ENCODE assay signal across 8 mouse cellular contexts in the genomic region with DNA sequence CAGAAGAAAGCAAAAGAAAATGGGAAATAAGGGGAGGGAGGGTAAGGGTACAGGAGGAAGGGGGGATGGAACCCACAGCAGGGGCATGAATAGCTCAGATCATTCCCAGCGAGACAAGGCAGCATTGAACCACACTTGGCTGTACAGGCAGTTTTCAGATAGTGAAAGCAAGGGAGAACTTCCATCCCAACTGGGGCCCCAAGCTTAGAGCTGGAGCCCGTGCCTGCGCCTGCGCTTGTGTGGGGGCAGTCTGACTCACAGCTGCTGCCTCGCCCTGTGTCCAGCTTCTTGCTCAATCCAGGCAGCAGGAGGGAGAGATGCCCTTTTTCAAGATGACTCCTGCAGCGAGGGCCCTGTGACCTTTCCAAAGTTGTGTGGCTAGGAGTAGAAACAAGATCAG.
DNase-seq lines count a peak whose midpoint lies in the region; ATAC-seq and TF ChIP-seq lines count a peak whose summit lies in the region.

No protein-coding gene starts in this region.

- peak; percentile 59; the same call in 1 of the 2 replicates for ATAC-seq in forebrain, embryonic 16.5 days
- peak; percentile 89 for ATAC-seq in lung, postnatal 0 days
- ATAC-seq in stomach, postnatal 0 days (ENCODE audit: low FRiP score, low TSS enrichment): peak; percentile 93

- no peaks in the 10 kb centered on the region for H3K36me3 ChIP-seq in forebrain, embryonic 16.5 days (ENCODE audit: control insufficient read depth, insufficient read depth)
- H3K36me3 ChIP-seq in lung, postnatal 0 days (ENCODE audit: insufficient read depth, low read length): no peaks in the 10 kb centered on the region
- H3K36me3 ChIP-seq in stomach, postnatal 0 days (ENCODE audit: control insufficient read depth, insufficient read depth, low read length): no peaks in the 10 kb centered on the region

- intact Hi-C loops in heart, postnatal 36 days (cut with DNase I): no loop called here

- H3K4me3 ChIP-seq in forebrain, embryonic 16.5 days (replicated peaks; ENCODE audit: low read length): no peak overlapping the region
- no peak overlapping the region for H3K4me3 ChIP-seq in lung, postnatal 0 days (ENCODE audit: low read depth, low read length)
- no peak overlapping the region for H3K4me3 ChIP-seq in stomach, postnatal 0 days (ENCODE audit: low read depth, low read length)

- TF ChIP-seq EP300 in lung, postnatal 0 days (IDR thresholded peaks at IDR 0.05): no peak
- no peak for TF ChIP-seq EP300 in stomach, postnatal 0 days (optimal IDR thresholded peaks at IDR 0.05)

- H3K4me2 ChIP-seq in forebrain, embryonic 16.5 days (ENCODE audit: low read length): no peak overlapping the region
- no peak overlapping the region for H3K4me2 ChIP-seq in lung, postnatal 0 days (replicated peaks; ENCODE audit: low read depth, low read length)
- H3K4me2 ChIP-seq in stomach, postnatal 0 days (replicated peaks; ENCODE audit: low read depth): no peak overlapping the region

- no peaks in the 10 kb centered on the region for H3K9me3 ChIP-seq in forebrain, embryonic 16.5 days (ENCODE audit: control insufficient read depth, low read length)
- no peaks in the 10 kb centered on the region for H3K9me3 ChIP-seq in lung, postnatal 0 days (ENCODE audit: low read length)
- no peaks in the 10 kb centered on the region for H3K9me3 ChIP-seq in stomach, postnatal 0 days (ENCODE audit: control insufficient read depth, low read length)

- no peak overlapping the region for H3K9ac ChIP-seq in forebrain, embryonic 16.5 days (replicated peaks; ENCODE audit: low read depth, low read length)
- no peak overlapping the region for H3K9ac ChIP-seq in lung, postnatal 0 days (replicated peaks; ENCODE audit: low read depth)
- H3K9ac ChIP-seq in stomach, postnatal 0 days (ENCODE audit: low read length): no peak overlapping the region

- no peaks in the 10 kb centered on the region for H3K27me3 ChIP-seq in forebrain, embryonic 16.5 days (replicated peaks; ENCODE audit: control insufficient read depth, insufficient read depth, low read length)
- H3K27me3 ChIP-seq in lung, postnatal 0 days (replicated peaks; ENCODE audit: insufficient read depth, low read length): no peaks in the 10 kb centered on the region
- no peaks in the 10 kb centered on the region for H3K27me3 ChIP-seq in stomach, postnatal 0 days (ENCODE audit: control insufficient read depth, insufficient read depth, low read length)

- no peak overlapping the region for H3K27ac ChIP-seq in forebrain, embryonic 16.5 days (ENCODE audit: low read length)
- no peak overlapping the region for H3K27ac ChIP-seq in lung, postnatal 0 days (ENCODE audit: low read length)
- 0 out of 2 replicates have a peak overlapping the region, but pooled peaks have one; percentile 18 for H3K27ac ChIP-seq in stomach, postnatal 0 days (replicated peaks)

- 10% methylated on average over 6 of the region's 6 CpGs for WGBS in forebrain, embryonic 16.5 days
- 41% methylated on average over 6 of the region's 6 CpGs for WGBS in lung, postnatal 0 days
- 12% methylated on average over 6 of the region's 6 CpGs for WGBS in stomach, postnatal 0 days

- DNase-seq in cerebellum, adult 9-10 months: peak; percentile 18
- DNase-seq in cerebellum, postnatal 36 days: no peak
- DNase-seq in adrenal gland, adult (ENCODE audit: inconsistent age in 2 of 2, low spot score in 1 of 2): peak; percentile 84 to 91
- peak; percentile 56 to 62 for DNase-seq in heart, postnatal 36 days
- DNase-seq in lung, postnatal 0 days (ENCODE audit: low spot score): peak; percentile 80
- DNase-seq in stomach, postnatal 0 days (ENCODE audit: low spot score): peak; percentile 78
- no peak for DNase-seq in spleen, adult 12 weeks (ENCODE audit: low spot score)

- H3K4me1 ChIP-seq in forebrain, embryonic 16.5 days (replicated peaks; ENCODE audit: control insufficient read depth, insufficient read depth, low read length): no peaks in the 10 kb centered on the region
- H3K4me1 ChIP-seq in lung, postnatal 0 days (ENCODE audit: insufficient read depth, low read depth, low read length): no peaks in the 10 kb centered on the region
- no peaks in the 10 kb centered on the region for H3K4me1 ChIP-seq in stomach, postnatal 0 days (replicated peaks; ENCODE audit: control insufficient read depth, insufficient read depth)

- TF ChIP-seq CTCF in lung, postnatal 0 days (IDR thresholded peaks at IDR 0.05): no peak
- no peak for TF ChIP-seq CTCF in stomach, postnatal 0 days (IDR thresholded peaks at IDR 0.05; ENCODE audit: low read depth)

Comparison
In these comparisons a context has a peak if more than half of its experiments do, and no peak if none do; other contexts are left out.
1. DNase-seq: peak in cerebellum, adult 9-10 months (single experiment), adrenal gland, adult (2 of 2), heart, postnatal 36 days (2 of 2), lung, postnatal 0 days (single experiment) and stomach, postnatal 0 days (single experiment); none in cerebellum, postnatal 36 days (0 of 2) and spleen, adult 12 weeks (single experiment).
2. Peak in every context shown above with its lines, with median percentiles within 50 percentile points of each other: ATAC-seq.